Mouse (Mus musculus): ENCODE results near the gene Cutal. TPM values are rescaled to one million over a fixed set of nuclear protein-coding genes. Genes with fewer than 3 reads are reported as not detected.
A peak's percentile ranks its signal among the peaks of the same experiment; 100 is the strongest.

Gene Cutal
- total and polyA plus RNA-seq, 3 experiments, result not detected

DNA sequence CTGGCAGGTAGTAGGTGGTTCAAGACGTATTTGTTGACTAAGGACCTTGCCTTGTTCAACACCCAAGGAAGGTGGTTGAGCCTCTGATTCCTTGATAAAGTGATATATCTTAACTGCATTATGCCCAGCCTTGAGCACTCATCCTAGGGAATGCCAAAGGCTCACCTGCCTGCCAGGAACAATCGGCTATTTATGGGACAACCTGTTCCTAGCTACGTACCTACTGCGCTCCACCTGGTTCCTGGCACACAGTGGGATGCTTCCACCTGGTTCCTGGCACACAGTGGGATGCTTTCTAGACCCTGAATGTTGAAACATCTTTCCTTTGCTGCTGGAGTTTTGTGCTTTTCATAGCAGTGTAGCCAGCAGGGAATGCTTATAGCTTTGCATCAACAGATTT, 35.5 kb downstream of the Cutal start:
- peaks cover 5% of the 10 kb centered on the region for H3K79me2 ChIP-seq (ENCODE audit: control insufficient read depth, insufficient read depth, low read length, poor library complexity)
- no peak overlapping the region for H3K27ac ChIP-seq (ENCODE audit: control insufficient read depth, low read depth, low read length)
- no peak overlapping the region for H3K9ac ChIP-seq (ENCODE audit: control insufficient read depth, low read depth, low read length, poor library complexity, severe bottlenecking)
- no peak overlapping the region for H3K4me3 ChIP-seq (ENCODE audit: control insufficient read depth in 1 of 2, insufficient read depth in 1 of 2, low read depth in 2 of 2, low read length in 2 of 2)
- TF ChIP-seq HCFC1 (IDR thresholded peaks at IDR 0.05; ENCODE audit: low read depth, low read length) (no peak), MAFK (IDR thresholded peaks at IDR 0.05; ENCODE audit: borderline replicate concordance, low read depth, low read length) (no peak), ZKSCAN1 (IDR thresholded peaks at IDR 0.05; ENCODE audit: low read depth, low read length) (peak; percentile 55; the same call in 1 of the 2 replicates), UBTF (IDR thresholded peaks at IDR 0.05; ENCODE audit: borderline replicate concordance, insufficient read depth, low read depth, low read length) (no peak)
- H3K9me3 ChIP-seq (replicated peaks; ENCODE audit: insufficient read depth, low read length), result no peaks in the 10 kb centered on the region
- H3K36me3 ChIP-seq (ENCODE audit: control insufficient read depth in 1 of 2, insufficient read depth in 2 of 2, low read length in 2 of 2), result peaks cover 0 to 10% of the 10 kb centered on the region in 2 experiments; a peak in 2 of 4 replicates
- peaks cover 0 to 16% of the 10 kb centered on the region in 2 experiments; a peak in 3 of 4 replicates for H3K4me1 ChIP-seq (ENCODE audit: control insufficient read depth in 1 of 2, insufficient read depth in 2 of 2, low read length in 2 of 2)
- H3K27me3 ChIP-seq (ENCODE audit: control insufficient read depth in 1 of 2, insufficient read depth in 2 of 2, low read length in 2 of 2), result no peaks in the 10 kb centered on the region
- no peak for DNase-seq (ENCODE audit: low read depth, low spot score)

- H3K4me3 ChIP-seq (ENCODE audit: control insufficient read depth in 1 of 2, insufficient read depth in 1 of 2, low read depth in 2 of 2, low read length in 2 of 2), result no peak overlapping the region
- H3K79me2 ChIP-seq (ENCODE audit: control insufficient read depth, insufficient read depth, low read length, poor library complexity), result peaks cover 5% of the 10 kb centered on the region
- no peak overlapping the region for H3K27ac ChIP-seq (ENCODE audit: control insufficient read depth, low read depth, low read length)
- H3K9me3 ChIP-seq (replicated peaks; ENCODE audit: insufficient read depth, low read length), result no peaks in the 10 kb centered on the region
- peaks cover 0 to 4% of the 10 kb centered on the region in 2 experiments; a peak in 1 of 4 replicates for H3K36me3 ChIP-seq (ENCODE audit: control insufficient read depth in 1 of 2, insufficient read depth in 2 of 2, low read length in 2 of 2)
- DNase-seq (ENCODE audit: low read depth, low spot score), result no peak
- peaks cover 0 to 12% of the 10 kb centered on the region in 2 experiments; a peak in 2 of 4 replicates for H3K4me1 ChIP-seq (ENCODE audit: control insufficient read depth in 1 of 2, insufficient read depth in 2 of 2, low read length in 2 of 2)
- no peak for TF ChIP-seq GATA1 (IDR thresholded peaks at IDR 0.05; ENCODE audit: low read depth, low read length)
- no peak for TF ChIP-seq KAT2A (conservative IDR thresholded peaks at IDR 0.05; ENCODE audit: low read depth, low read length)
- TF ChIP-seq TBP (IDR thresholded peaks at IDR 0.05; ENCODE audit: low read depth, low read length), result no peak
- TF ChIP-seq ZMIZ1 (IDR thresholded peaks at IDR 0.05; ENCODE audit: low read depth, low read length), result no peak
- no peak for TF ChIP-seq TAL1 (IDR thresholded peaks at IDR 0.05; ENCODE audit: low read length)
- no peak for TF ChIP-seq ELF1 (IDR thresholded peaks at IDR 0.05; ENCODE audit: low read depth, low read length)
- TF ChIP-seq MYB (IDR thresholded peaks at IDR 0.05; ENCODE audit: low read depth, low read length), result no peak
- no peak for TF ChIP-seq MXI1 (IDR thresholded peaks at IDR 0.05; ENCODE audit: low read depth, low read length)
- no peak for TF ChIP-seq ETS1 (IDR thresholded peaks at IDR 0.05; ENCODE audit: low read depth, low read length)
- TF ChIP-seq POLR2A (IDR thresholded peaks at IDR 0.05; ENCODE audit: control insufficient read depth in 1 of 2, insufficient read depth in 1 of 2, low read depth in 1 of 2, low read length in 2 of 2, poor library complexity in 1 of 2), result no peak
- TF ChIP-seq HCFC1 (IDR thresholded peaks at IDR 0.05; ENCODE audit: low read depth, low read length), result no peak
- TF ChIP-seq NELFE (IDR thresholded peaks at IDR 0.05; ENCODE audit: low read depth, low read length), result no peak
- TF ChIP-seq BHLHE40 (IDR thresholded peaks at IDR 0.05; ENCODE audit: borderline replicate concordance, low read depth, low read length), result no peak
- no peak for TF ChIP-seq MAFK (IDR thresholded peaks at IDR 0.05; ENCODE audit: borderline replicate concordance, low read depth, low read length)
- TF ChIP-seq RCOR1 (IDR thresholded peaks at IDR 0.05; ENCODE audit: low read depth, low read length), result no peak
- no peak for TF ChIP-seq CHD2 (IDR thresholded peaks at IDR 0.05; ENCODE audit: low read length)
- no peak for TF ChIP-seq GABPA (IDR thresholded peaks at IDR 0.05; ENCODE audit: low read depth, low read length)
- no peaks in the 10 kb centered on the region; a peak in 1 of 4 replicates for H3K27me3 ChIP-seq (ENCODE audit: control insufficient read depth in 1 of 2, insufficient read depth in 2 of 2, low read length in 2 of 2)
- H3K9ac ChIP-seq (ENCODE audit: control insufficient read depth, low read depth, low read length, poor library complexity, severe bottlenecking), result no peak overlapping the region
Measured at GRCm38 (mm10) chr2:34911871-34912270, 37.7 kb downstream of the Cutal start.

Data from MEL (cell line).